Mouse (Mus musculus): ENCODE data around the gene Creb3l2. TPM values are rescaled to one million over a fixed set of nuclear protein-coding genes. Genes with fewer than 3 reads are reported as not detected.
A peak's percentile ranks its signal among the peaks of the same experiment; 100 is the strongest.

Creb3l2 gene
- polyA plus RNA-seq, 1 experiment = 6.9 TPM

DNA sequence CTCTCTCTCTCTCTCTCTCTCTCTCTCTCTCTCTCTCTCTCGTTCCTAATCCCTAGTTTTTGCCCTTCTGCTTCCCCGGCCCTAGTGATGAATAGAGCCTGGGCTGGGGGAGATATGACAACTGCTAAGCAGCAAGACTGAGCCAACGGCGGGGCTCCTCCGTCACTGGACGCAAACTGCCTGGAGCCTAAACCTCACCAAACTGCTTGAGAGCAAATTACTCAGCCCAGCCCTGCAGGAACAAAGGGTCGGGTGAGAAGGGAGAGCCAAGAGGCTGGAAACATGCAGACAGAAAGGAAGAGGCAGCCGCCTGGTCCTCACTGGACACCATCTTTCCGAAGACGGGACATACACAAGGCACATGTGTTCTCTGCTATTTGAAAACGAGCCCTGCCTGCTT lies 76.8 kb downstream of the Creb3l2 start:
- no peaks in the 10 kb centered on the region for H3K4me1 ChIP-seq (ENCODE audit: control insufficient read depth, insufficient read depth, low read length)

GRCm38 (mm10) chr6:37364361-37364760 lies 77.6 kb downstream of the Creb3l2 start:
- H3K27ac ChIP-seq (ENCODE audit: insufficient read depth, low read depth, low read length) = no peak overlapping the region
- no peaks in the 10 kb centered on the region for H3K4me1 ChIP-seq (ENCODE audit: control insufficient read depth, insufficient read depth, low read length)
- TF ChIP-seq POLR2A (IDR thresholded peaks at IDR 0.05; ENCODE audit: borderline replicate concordance, low read depth, low read length) (no peak), CTCF (IDR thresholded peaks at IDR 0.05; ENCODE audit: low read depth, low read length) (no peak; the same call in 1 of the 2 replicates)
- H3K4me3 ChIP-seq (ENCODE audit: insufficient read depth, low read length) = no peak overlapping the region

More for the DNA sequence above, 76.8 kb downstream of the Creb3l2 start:
- Histone ChIP-seq H3K27ac (ENCODE audit: insufficient read depth, low read depth, low read length) (no peak overlapping the region), H3K4me3 (ENCODE audit: insufficient read depth, low read length) (no peak overlapping the region)
- no peak for TF ChIP-seq POLR2A (IDR thresholded peaks at IDR 0.05; ENCODE audit: borderline replicate concordance, low read depth, low read length)
- TF ChIP-seq CTCF (IDR thresholded peaks at IDR 0.05; ENCODE audit: low read depth, low read length) = no peak

- TF ChIP-seq POLR2A (IDR thresholded peaks at IDR 0.05; ENCODE audit: borderline replicate concordance, low read depth, low read length) (no peak), CTCF (IDR thresholded peaks at IDR 0.05; ENCODE audit: low read depth, low read length) (no peak)
- Histone ChIP-seq H3K4me3 (ENCODE audit: insufficient read depth, low read length) (no peak overlapping the region), H3K27ac (ENCODE audit: insufficient read depth, low read depth, low read length) (no peak overlapping the region), H3K4me1 (ENCODE audit: control insufficient read depth, insufficient read depth, low read length) (no peaks in the 10 kb centered on the region)
Measured at GRCm38 (mm10) chr6:37360813-37361385, 81.0 kb downstream of the Creb3l2 start.

GRCm38 (mm10) chr6:37354449-37355179 lies 87.3 kb downstream of the Creb3l2 start:
- Histone ChIP-seq H3K27ac (ENCODE audit: insufficient read depth, low read depth, low read length) (no peak overlapping the region), H3K4me1 (ENCODE audit: control insufficient read depth, insufficient read depth, low read length) (no peaks in the 10 kb centered on the region), H3K4me3 (ENCODE audit: insufficient read depth, low read length) (no peak overlapping the region)
- TF ChIP-seq CTCF (IDR thresholded peaks at IDR 0.05; ENCODE audit: low read depth, low read length) (peak; percentile 98), POLR2A (IDR thresholded peaks at IDR 0.05; ENCODE audit: borderline replicate concordance, low read depth, low read length) (no peak)

DNA sequence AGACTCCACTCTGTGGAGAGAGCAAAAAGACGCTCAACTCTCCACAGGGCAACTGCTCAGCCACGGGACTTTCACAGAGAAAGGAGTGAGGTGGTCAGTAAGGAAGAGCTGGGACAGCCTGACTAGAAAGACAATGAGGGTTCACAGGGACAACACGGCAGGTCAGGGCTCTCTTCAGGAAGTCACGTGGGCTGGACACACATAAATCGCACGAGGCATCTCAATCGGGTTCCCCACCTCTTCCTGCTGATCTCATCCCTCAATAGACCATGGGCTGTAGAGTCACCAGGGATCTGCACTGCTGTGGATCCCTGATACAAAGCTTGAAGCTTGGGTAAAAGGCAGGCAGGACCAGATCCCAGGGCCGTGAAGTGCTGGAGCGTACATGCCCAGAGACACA lies 88.3 kb downstream of the Creb3l2 start:
- TF ChIP-seq CTCF (IDR thresholded peaks at IDR 0.05; ENCODE audit: low read depth, low read length) (no peak), POLR2A (IDR thresholded peaks at IDR 0.05; ENCODE audit: borderline replicate concordance, low read depth, low read length) (no peak)
- Histone ChIP-seq H3K4me3 (ENCODE audit: insufficient read depth, low read length) (no peak overlapping the region), H3K4me1 (ENCODE audit: control insufficient read depth, insufficient read depth, low read length) (no peaks in the 10 kb centered on the region), H3K27ac (ENCODE audit: insufficient read depth, low read depth, low read length) (no peak overlapping the region)

GRCm38 (mm10) chr6:37351731-37352380 lies 90.1 kb downstream of the Creb3l2 start:
- TF ChIP-seq POLR2A (IDR thresholded peaks at IDR 0.05; ENCODE audit: borderline replicate concordance, low read depth, low read length) (no peak), CTCF (IDR thresholded peaks at IDR 0.05; ENCODE audit: low read depth, low read length) (peak; percentile 60)
- H3K4me3 ChIP-seq (ENCODE audit: insufficient read depth, low read length) = no peak overlapping the region
- H3K27ac ChIP-seq (ENCODE audit: insufficient read depth, low read depth, low read length) = no peak overlapping the region
- H3K4me1 ChIP-seq (ENCODE audit: control insufficient read depth, insufficient read depth, low read length) = no peaks in the 10 kb centered on the region

- TF ChIP-seq POLR2A (IDR thresholded peaks at IDR 0.05; ENCODE audit: borderline replicate concordance, low read depth, low read length) (no peak), CTCF (IDR thresholded peaks at IDR 0.05; ENCODE audit: low read depth, low read length) (no peak)
- Histone ChIP-seq H3K27ac (ENCODE audit: insufficient read depth, low read depth, low read length) (no peak overlapping the region), H3K4me3 (ENCODE audit: insufficient read depth, low read length) (no peak overlapping the region), H3K4me1 (ENCODE audit: control insufficient read depth, insufficient read depth, low read length) (no peaks in the 10 kb centered on the region)
Measured at GRCm38 (mm10) chr6:37350315-37350714, 91.6 kb downstream of the Creb3l2 start.

DNA sequence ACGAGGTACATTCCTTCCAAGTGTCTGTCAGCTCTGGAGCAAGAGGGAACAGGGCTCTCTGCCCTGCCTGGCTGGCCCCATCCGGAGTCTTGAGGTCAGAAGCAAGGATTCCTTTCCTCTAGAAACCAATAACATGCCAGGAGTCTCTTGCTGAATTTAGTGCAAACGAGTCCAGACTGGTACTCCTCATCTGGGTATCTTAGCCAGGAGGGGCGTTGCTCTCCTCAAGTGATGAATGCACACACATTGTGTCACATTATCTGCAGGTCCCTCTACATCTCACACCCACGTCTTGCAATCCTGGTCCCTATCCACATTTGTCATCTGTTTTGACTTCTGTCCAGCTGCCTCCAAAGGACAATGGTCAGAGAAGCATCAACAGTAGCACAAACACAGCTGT lies 94.3 kb downstream of the Creb3l2 start:
- Histone ChIP-seq H3K4me3 (ENCODE audit: insufficient read depth, low read length) (no peak overlapping the region), H3K4me1 (ENCODE audit: control insufficient read depth, insufficient read depth, low read length) (no peaks in the 10 kb centered on the region), H3K27ac (ENCODE audit: insufficient read depth, low read depth, low read length) (no peak overlapping the region)
- no peak for TF ChIP-seq CTCF (IDR thresholded peaks at IDR 0.05; ENCODE audit: low read depth, low read length)
- no peak for TF ChIP-seq POLR2A (IDR thresholded peaks at IDR 0.05; ENCODE audit: borderline replicate concordance, low read depth, low read length)

- H3K4me3 ChIP-seq (ENCODE audit: insufficient read depth, low read length) = no peak overlapping the region
- no peak overlapping the region for H3K27ac ChIP-seq (ENCODE audit: insufficient read depth, low read depth, low read length)
- H3K4me1 ChIP-seq (ENCODE audit: control insufficient read depth, insufficient read depth, low read length) = peaks cover 4% of the 10 kb centered on the region; the same call in 1 of the 2 replicates
- TF ChIP-seq POLR2A (IDR thresholded peaks at IDR 0.05; ENCODE audit: borderline replicate concordance, low read depth, low read length) = no peak
- TF ChIP-seq CTCF (IDR thresholded peaks at IDR 0.05; ENCODE audit: low read depth, low read length) = no peak
Measured at GRCm38 (mm10) chr6:37338055-37338454, 103.9 kb downstream of the Creb3l2 start.

GRCm38 (mm10) chr6:37336831-37337260 lies 105.1 kb downstream of the Creb3l2 start:
- H3K4me1 ChIP-seq (ENCODE audit: control insufficient read depth, insufficient read depth, low read length) = peaks cover 4% of the 10 kb centered on the region; the same call in 1 of the 2 replicates
- no peak for TF ChIP-seq POLR2A (IDR thresholded peaks at IDR 0.05; ENCODE audit: borderline replicate concordance, low read depth, low read length)
- no peak for TF ChIP-seq CTCF (IDR thresholded peaks at IDR 0.05; ENCODE audit: low read depth, low read length)
- H3K4me3 ChIP-seq (ENCODE audit: insufficient read depth, low read length) = no peak overlapping the region
- H3K27ac ChIP-seq (ENCODE audit: insufficient read depth, low read depth, low read length) = no peak overlapping the region
